Comparison of ENCODE assay signal across 20 mouse cellular contexts in the genomic region with DNA sequence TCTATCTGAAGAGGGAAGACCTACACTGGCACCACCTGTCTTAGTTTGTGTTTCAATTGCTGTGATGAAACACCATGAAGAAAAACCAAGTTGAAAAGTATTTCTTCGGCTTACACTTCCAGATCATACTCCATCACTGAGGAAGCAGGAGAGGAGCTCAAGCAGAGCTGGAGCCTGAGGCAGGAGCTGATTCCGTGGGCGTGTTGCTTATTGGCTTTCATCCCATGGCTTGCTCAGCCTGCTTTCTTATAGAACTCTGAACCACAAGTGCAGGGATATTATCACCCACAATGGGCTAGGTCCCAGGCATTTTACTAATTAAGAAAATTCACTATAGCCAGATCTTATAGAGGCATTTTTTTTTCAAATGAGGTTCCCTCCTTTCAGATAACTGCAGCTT.
DNase-seq lines count a peak whose midpoint lies in the region.
"Had no signal": no experiment of that assay in that cellular context is flagged by ENCODE, and none has a peak within 500 bp of the region (broad histone marks: within the 10 kb centered on the region; RNA-seq: fewer than 3 reads in every experiment).

No protein-coding gene starts in this region.

- intact Hi-C loops in left cerebral cortex, postnatal 10 days (cut with DNase I), result no loop called here

- peak; percentile 11 to 20 for DNase-seq in left cerebral cortex, adult 18-20 months (ENCODE audit: low spot score in 2 of 2)
- DNase-seq in left cerebral cortex, postnatal 10 days (ENCODE audit: extremely low spot score in 1 of 2, low spot score in 2 of 2), result no peak
- DNase-seq in right cerebral cortex, adult 2 months (ENCODE audit: low spot score in 2 of 2), result peak; percentile 18 to 28
- no peak for DNase-seq in right cerebral cortex, postnatal 36 days (ENCODE audit: low spot score in 2 of 2)
- DNase-seq in Muller cell, postnatal 12 days (ENCODE audit: inconsistent ontology term), result peak; percentile 46
- peak; percentile 73 for DNase-seq in brain, adult 2 months (ENCODE audit: low read depth, low spot score)
- DNase-seq in lung, postnatal 25 days (ENCODE audit: low spot score), result no peak
- no peak for DNase-seq in urinary bladder, postnatal 4 days (ENCODE audit: low spot score in 2 of 2)
- DNase-seq: adrenal gland, adult 2 months; adrenal gland, postnatal 14 days; cerebellum, adult 11-12 months; cerebellum, adult 8-10 months; cerebellum, postnatal 10 days; cerebellum, postnatal 36 days; embryo, embryonic 11 days; gastrocnemius, adult 2 months; gastrocnemius, postnatal 14 days; heart, adult 18-20 months; heart, postnatal 10 days; heart, postnatal 36 days had no signal

Comparison
In these comparisons a context has a peak if more than half of its experiments do, and no peak if none do; other contexts are left out.
1. DNase-seq: peak in left cerebral cortex, adult 18-20 months (2 of 2), right cerebral cortex, adult 2 months (2 of 2), Muller cell, postnatal 12 days (single experiment) and brain, adult 2 months (single experiment); none in left cerebral cortex, postnatal 10 days (0 of 2), right cerebral cortex, postnatal 36 days (0 of 2), lung, postnatal 25 days (single experiment) and urinary bladder, postnatal 4 days (0 of 2).